Mouse (Mus musculus) brain, embryonic 18.5 days (tissue): ENCODE results near the gene Fzd4.

Experiments used
- DNase-seq: peaks from one replicate; pipeline ENCODE4 v3.0.0-alpha.2; 2012; ENCODE audit warnings: low read depth, low spot score

Gene Fzd4

DNA sequence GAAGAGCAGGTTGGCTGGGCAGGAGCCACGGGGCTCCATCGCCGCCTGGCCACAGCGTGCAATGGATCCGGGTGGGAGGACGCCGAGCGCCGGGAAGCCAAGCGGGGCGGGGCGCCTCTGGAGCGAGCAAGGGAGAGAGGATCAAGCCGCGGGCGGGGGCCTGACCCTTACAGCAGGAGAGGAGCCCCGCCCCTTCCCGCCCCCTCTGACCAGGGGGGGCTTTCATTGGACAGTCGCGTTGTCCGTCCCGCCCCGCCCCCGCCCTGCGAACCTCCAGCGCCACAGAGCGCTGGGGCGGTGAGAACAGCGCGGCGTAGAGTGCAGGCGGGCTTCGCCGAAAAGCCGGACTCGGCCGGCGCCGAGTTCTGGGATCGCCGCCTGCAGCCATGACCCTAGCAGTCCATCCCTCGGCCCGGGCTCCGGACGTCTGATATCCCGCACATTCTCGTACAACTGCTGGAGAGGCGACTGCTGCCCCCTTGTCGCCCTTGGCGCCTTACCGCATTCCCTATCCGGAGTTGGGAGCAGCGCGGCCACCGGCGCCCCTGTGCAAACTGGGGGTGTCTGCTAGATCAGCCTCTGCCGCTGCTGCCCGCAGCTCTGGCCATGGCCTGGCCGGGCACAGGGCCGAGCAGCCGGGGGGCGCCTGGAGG lies at the start of gene Fzd4, which contains the start of gene Tmem135:
TSS of gene Fzd4 (plus strand) at position 275 of the 653 bp plus-strand sequence.
TSS of gene Tmem135 (minus strand) at position 142 of the 653 bp plus-strand sequence.
- DNase-seq: peak; percentile 81

DNA sequence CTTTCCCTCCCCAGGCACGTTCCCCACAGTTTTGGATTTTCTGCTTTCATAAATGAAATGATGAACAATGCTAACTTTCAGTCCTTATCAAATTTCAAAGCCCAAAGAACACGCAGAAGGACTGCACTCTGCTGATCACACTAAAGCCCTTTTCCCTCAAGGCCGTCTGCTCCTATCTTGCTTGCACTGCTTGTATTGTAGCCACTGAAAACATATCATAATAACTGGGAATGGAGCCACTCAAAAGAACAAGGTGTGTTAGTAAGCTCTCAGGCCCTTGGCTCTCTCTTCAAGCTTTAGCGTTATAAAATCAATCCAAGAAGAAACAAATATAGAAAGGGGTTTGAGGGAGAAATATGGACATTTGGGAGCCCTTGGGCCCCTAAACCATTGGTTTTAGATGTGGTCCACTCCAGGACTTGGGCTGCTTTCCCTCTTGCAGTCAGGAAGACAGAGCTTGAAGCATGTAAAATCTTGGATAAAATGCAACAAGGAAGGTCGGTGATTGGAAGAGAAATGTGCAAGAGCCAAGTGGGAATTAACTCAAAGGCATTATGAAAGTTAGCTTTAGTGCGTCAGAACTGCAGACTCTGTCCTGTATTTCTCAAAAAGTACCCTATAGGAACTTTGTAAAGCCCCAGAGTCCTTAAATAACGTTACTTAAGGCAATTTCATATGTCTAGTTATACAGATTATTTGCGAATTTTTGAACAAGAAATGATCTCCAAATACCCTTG lies 48.5 kb upstream of the Fzd4 start:
- no peak for DNase-seq

DNA sequence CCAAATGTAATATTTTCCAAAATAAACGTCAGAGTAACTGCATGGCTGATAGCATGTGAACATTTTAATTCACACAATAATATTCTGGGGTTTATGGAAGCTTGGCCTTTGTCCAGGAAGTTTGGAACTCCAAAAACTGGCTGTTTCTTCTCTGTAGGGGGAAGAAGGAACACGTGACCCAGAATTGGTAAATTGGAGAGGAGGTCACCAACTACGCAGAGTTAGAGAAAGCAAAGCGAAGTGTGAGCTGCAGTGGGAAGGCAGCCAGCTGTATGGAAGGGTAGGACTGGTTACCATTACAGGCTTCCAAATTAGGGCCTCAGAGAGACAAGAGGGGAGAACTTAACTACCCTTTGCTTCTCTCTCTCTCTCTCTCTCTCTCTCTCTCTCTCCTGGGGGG lies 47.8 kb upstream of the Fzd4 start:
- no peak for DNase-seq

DNA sequence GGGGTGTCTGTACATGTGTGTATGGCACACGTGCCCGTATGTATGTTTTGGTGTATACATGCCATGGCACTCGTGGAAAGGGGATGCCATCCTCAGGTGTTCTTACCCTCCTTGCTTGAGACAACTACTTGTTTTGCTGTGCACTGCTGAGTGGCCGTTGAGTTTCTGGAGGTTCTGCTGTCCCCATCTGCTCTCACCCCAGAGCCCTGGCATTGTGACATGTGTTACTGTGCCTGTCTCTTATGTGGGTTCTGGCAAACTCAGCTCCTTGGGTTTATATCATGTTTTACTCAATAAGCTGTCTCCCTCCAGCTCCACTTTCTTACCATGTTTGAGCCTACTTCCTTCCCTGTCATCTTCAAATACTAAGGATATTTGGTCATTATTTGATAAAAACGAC lies 40.2 kb upstream of the Fzd4 start:
- no peak for DNase-seq

DNA sequence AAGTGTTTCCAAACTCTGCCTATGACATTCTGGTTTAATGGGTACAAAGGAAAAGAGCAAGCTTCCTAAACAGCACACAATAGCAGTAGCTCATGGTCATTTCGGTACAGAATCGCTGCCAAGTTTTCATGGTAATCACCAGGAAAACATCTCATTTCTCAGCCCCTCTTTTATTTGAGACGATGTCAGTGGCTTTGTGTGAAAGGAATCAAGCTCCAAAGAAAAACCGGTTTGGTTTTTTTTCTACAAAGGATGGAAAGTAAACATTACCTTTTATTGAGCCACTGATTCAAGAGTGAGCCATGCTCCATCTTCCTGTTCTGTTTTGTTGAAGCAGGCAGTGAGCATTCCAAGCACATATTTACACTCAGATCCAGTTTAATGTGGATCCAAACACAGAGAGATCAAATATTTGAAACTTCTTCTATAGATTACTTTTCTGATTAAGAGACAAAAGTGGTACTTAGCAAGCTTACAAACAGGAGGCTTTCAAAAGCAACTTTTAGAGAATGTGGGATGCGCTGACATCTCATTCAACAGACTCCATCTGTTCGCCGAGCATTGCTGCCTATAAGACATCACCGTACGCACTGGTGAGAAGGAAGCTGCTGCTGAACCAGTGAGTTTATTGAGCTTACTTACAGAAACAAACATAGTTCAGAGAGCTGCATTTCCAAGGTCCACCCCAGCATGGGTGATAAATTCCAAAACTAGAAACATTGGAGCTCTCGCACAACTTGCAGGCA lies 38.8 kb upstream of the Fzd4 start:
- peak; percentile 18 for DNase-seq

DNA sequence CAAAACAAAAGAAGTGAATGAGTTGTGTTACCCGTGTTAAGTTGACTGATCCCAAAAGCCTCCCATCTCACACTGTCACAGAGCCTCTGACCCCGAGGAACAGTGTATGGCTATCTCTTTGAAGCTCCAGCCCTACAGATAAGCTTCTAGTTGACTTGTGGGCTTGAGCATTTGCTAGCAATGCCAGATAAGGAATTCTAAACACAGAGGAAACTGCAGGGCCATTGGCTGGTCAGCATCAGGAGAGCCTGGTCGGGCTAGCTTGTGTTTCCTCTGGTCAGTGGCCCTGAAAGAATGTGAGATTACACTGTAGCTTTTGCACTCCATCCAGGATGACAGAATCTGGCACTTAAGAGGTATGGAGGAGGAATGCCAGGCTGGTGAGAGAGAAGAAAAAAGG lies 36.5 kb upstream of the Fzd4 start:
- DNase-seq: no peak

DNA sequence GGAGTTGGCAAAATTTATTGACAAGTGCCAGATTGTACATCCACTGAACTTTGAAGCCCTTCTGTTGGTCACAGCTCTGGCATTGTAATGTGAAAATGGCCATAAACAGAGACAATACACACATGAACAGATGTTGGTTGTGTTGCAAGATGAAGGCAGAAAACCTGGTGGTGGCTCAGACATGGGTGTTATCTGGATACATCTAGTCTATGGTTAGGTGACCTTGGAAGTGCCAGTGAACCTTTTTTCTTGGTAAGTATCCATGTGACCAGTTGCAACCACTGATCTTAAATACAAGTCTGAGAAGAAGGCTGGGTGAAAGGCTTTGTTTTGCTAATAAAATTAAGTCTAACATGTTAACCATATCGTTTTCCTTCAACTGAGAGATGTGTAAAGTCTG lies 34.1 kb upstream of the Fzd4 start:
- no peak for DNase-seq

DNA sequence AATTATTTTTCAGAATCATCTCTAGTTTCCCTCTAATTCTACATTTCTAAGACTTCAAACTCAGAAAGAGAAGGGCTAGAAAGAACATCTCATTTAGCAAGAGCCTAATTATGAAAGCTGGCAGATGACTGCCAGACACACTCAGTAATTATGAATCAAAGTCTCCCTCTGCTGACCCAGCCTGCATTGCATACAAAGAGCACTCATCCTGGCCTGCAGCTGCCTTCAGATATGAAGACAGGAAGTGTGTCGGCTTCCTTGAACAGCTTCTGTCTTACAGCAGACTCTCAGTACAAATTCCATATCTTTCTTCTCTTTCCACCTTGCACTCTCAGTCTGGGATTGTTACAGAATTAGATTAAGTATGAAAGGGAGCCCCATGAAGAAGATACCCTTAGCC lies 33.2 kb upstream of the Fzd4 start:
- DNase-seq: no peak

DNA sequence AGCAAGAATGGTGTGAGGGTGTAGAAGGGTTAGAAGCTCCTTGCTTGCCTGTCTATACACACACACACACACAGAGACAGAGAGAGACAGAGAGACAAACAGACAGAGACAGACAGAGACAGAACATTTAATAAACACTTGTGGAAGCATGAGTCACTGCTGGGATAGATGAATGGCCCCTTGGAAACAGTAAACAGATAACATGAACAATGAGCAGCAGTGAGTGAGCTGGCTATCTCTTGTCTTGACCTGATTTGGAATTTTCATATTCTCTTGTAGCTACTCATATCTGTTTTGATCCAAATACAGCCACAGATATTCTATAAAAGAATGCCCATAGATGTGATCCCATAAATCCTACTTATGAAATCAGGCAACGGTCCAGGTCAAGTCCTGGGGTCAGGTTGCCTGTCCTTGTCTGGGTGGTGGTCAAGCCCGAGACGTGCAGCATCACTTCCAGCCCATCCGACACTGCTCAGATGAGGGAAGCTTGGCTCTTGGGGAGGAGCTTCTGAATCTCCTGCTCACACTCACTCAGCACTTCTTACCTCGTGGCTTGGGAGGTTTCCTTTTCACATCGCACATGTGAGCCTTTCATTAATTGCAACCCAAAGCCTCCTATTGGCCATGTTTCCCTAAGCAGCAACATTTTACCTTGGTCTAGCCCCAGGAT lies 32.4 kb upstream of the Fzd4 start:
- DNase-seq: no peak

DNA sequence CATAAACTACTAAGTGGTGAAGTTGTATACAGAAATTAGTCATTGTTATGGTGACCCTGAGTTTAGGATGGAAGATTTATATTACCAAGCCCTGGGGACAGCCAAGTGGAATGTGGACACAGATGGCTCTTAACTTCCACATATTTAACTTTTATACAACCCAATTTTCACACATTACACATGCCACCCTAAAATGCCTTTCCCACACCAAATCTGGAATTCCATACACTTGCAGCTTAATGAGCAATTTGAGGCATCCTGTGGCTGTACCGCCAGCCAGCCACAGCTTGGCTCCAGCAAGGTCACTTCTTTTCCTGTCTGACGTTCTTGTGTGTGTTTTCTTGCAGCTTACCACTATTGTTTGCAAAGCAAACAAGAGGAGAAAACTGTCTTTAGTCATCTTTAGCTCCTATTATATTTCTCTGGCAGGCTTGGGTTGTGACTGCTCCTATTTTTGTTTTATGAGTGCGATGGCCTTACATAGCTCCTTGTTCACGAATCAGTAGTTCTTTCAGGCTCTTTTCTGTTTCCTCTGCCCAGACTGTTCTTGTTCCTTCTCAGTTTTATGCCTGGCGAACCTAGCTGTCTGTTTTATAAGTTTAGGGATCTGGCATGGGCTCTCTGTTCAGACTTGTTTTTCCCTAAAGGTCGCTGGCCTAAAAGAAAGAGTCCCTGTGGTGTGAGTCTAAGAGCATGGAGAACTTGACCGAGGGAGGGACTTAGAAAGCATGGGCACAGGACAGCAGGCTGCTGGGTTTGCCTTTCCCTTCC lies 23.0 kb upstream of the Fzd4 start:
- DNase-seq: no peak

DNA sequence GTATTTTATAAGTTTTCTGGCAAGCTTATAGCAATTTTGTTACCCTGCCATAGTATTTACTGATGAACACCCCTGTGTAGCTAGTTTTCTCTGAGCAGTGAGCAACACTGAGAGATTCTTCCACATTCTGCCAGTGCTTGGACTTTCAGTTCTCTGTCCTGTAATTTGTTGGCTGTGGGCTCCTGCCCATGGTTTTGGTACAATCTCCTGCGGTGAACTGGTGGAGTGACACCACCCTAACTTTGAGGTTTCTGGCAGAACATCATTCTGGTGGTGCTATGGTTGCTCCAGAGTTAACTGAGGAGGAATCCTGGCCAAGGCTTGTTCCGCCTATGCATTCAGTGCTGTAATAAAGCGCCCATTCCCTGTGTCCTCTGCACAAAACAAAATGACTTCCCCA lies 21.3 kb upstream of the Fzd4 start:
- DNase-seq: no peak

DNA sequence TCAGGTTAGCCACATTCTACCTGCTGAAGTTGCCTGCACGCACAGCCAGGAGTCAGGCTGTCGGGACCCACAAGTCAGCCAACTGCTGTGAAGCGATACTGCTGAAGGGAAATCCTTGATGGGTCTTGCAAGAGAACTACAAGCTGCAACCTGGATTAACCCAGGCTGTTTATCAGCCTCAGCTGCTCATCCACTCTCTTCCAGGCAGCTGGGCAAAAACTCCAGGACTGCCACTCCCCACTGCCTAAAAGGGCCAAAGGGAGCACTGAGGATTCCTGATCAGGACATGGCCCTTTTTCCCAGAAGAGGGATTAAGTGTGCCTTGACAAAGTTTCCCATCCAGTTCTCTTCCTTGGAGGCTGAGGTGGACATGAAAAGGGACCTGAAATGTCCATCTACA lies 15.2 kb upstream of the Fzd4 start:
- no peak for DNase-seq

DNA sequence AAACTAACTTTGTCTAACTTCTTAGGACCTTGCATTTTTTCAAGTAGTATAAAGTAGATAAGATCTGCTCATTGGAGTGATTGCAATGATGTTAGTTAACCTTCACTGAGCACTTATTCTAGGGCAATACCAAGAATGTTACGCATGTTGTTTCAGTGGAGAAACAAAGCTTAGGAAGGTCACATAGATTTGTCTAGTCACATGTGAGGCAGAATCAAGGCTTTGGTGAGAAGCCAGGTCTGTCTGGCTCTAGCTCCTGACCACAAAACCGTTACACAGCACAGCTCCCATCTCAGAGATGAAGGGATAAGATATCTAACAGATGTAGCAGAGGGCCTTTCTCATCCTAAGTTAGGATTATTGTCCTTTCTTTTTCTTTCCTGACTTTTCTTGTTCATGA lies 13.5 kb upstream of the Fzd4 start:
- no peak for DNase-seq

DNA sequence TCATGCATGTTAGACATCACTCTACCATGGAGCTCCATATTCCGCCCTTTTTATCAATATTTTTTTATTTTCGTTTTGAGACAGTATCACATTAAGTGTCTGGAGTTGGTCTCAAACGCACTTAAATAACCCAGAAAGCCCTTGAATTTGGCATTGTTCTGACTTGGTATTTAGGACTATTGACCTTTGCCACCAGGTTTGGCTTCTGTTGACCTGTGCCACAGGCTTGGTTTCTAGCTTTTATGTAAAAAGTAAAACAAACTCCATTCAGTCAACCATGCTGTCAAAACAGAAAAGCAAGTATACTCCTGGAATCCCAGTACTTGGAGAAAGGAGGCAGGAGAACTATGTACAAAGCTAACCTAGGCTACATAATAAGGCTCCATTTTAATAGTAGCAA lies 12.9 kb upstream of the Fzd4 start:
- no peak for DNase-seq

DNA sequence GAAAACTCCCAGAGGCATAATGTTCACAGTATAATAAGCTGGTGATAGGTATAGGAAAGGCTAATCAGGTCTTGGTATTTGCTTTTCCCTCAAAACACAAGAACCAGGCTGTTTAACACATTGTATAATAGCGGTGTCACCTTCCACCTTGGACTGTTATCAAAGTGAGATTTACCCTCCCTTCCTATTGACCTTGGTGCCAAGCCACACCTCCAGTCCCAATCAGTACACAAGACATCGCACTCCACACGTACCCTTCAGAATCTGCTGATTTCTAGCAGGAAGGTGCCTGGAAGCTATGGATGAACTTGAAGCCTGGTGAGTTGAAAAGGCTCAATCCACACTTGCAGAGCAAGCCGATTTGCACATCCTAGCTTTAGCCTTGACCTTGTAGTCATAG lies 12.3 kb upstream of the Fzd4 start:
- no peak for DNase-seq

DNA sequence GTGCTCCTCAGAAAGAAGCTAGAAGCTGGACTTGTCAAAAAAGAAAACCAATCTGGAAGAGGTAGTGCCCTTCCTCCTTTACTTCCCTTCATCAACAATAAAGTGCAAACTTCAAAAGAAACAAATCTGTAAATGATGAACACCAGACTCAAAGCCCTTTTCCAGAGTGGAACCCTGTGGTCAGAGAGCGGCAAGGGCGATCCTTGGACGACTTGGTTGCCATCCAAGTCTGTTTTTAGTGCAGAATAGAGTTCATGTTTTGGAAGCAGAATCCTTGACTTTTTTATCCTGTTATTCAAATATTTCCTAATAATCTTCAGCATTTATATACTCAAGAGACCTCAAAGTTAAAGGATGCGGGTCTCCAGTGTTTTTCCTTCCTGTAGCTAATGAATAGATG lies 11.8 kb upstream of the Fzd4 start:
- no peak for DNase-seq

DNA sequence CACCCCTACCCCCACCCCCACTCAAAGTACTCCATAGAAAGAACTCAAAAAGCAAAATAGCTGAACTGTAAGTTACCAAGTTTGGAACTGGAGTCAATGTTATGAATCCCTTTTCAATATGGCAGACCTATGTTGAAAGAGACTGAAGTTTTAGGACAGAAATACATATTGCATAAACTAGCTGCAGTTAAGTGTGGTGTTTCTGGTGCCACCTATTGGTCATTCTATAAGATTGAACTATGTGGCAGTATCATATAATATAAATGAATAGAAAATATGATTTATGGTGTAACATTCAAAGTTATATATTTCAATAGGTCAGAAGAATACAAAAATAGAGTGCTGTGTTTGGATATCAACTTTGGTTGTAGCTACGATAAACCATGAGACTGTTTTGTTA lies 11.3 kb upstream of the Fzd4 start:
- no peak for DNase-seq

DNA sequence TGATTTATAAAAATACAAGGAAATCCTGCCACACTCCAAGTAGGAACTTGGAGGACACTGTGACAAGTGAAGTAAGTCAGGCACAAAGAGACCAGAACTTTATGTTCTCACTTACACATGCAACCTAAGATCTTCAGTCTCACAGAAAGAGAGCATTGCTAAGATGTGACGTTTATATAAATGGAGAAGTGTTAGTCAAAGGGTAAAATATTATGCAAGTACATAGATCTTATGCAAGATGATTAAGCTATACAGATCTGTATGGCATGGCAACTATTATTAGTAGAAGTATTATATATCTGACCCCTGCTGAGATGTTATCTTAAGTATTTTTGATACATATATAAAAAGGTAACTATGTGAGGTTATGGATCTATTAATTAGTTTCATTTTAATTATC lies 8.8 kb upstream of the Fzd4 start:
- DNase-seq: no peak

DNA sequence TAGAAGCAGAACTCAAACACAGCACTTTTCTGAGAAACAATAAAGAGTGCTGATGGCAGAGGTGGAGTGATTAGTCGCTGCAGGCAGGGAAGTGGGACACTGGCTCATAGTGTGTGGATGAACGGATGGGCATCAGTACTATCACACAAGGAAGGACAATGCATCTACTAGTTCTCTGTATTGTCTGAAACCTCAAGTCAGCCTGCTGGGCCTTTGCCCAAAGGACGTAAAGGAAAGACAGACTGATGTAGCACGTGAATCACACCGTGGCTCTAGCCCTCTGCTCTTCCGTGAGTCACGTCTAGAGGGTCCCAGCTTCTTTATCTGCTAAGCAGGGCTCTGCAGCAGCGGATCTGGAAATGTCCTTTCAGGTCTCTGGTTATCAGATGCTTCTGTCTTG lies 7.8 kb upstream of the Fzd4 start:
- DNase-seq: no peak

DNA sequence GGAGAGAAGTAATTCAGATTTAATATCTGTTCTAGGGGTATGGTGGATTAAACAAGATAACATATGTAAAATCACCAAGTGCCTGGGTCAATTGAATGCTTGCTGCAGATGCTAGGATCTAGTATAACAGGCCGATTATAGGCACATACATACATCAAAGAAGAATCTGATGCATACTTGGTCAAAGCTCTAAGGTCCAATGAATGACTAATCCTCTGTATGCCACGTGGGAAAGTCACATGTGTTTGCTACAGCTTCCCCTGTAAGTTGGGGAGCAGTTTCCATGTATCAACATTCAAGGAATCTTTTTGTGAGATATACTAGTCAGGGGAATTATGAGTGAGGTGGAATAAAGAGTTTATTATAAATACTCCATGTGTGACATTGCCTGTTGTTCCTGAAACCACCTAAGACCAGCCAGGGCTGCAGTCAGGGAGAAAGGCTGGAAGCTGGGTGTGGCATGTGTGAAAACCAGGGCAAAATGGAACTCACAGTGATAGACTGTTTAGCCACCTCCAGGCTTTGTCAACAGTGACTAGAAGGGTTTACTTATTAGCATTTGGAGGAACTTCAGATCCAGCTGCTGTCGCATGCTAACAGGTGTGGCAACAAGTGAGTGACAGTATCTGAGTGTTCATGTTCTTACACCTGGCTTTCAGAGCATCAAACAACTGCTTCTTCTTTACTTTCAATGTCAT lies 6.2 kb upstream of the Fzd4 start:
- DNase-seq: no peak

DNA sequence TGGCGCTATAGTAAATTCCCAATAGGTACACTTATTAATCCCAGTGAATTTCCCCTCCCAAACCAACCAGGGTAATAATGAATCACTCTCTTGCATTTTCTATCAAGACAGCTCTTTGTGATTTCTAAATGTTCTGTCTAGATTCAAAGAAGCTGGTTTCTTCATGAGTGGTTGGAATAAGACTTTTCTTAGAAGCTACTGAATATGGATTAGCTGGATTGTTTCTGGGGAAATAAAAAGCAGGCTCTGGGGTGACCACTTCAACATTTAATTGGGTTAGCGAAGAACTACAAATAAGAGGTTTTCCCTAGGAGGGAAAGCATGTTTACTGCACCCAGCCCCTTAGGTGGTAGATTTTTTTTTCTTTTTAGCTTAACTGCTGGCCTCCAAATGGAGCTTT lies 3.4 kb upstream of the Fzd4 start:
- no peak for DNase-seq
